Mouse (Mus musculus): ENCODE results near the gene Ceacam16. TPM values are rescaled to one million over a fixed set of nuclear protein-coding genes. Genes with fewer than 3 reads are reported as not detected.

Gene Ceacam16
- polyA plus RNA-seq, 1 experiment = not detected

- H3ac ChIP-seq (ENCODE audit: control insufficient read depth, insufficient read length, low read depth) = no peak overlapping the region
- H3K27me3 ChIP-seq (ENCODE audit: control insufficient read depth, insufficient read depth, insufficient read length) = no peaks in the 10 kb centered on the region
- no peaks in the 10 kb centered on the region for H3K79me2 ChIP-seq (ENCODE audit: control insufficient read depth, insufficient read depth)
- no peak overlapping the region for H3K4me3 ChIP-seq (ENCODE audit: insufficient read depth, poor library complexity, severe bottlenecking)
- no peak for TF ChIP-seq CEBPB (IDR thresholded peaks at IDR 0.05; ENCODE audit: low read depth)
- no peak for TF ChIP-seq FOSL1 (IDR thresholded peaks at IDR 0.05; ENCODE audit: insufficient read depth, low read length, poor library complexity, severe bottlenecking)
- TF ChIP-seq MAX (IDR thresholded peaks at IDR 0.05) = no peak
- no peak for TF ChIP-seq CTCF (IDR thresholded peaks at IDR 0.05; ENCODE audit: control insufficient read depth, insufficient read depth, insufficient read length)
- no peak for TF ChIP-seq USF1 (IDR thresholded peaks at IDR 0.05; ENCODE audit: low read depth)
- TF ChIP-seq MYOD1 (IDR thresholded peaks at IDR 0.05; ENCODE audit: control insufficient read depth, insufficient read length, low read depth) = no peak
- no peak for TF ChIP-seq MYOG (IDR thresholded peaks at IDR 0.05; ENCODE audit: control insufficient read depth, extremely low read depth, insufficient read length)
- no peaks in the 10 kb centered on the region for H3K36me3 ChIP-seq (ENCODE audit: control insufficient read depth, insufficient read depth)
- H3K79me3 ChIP-seq (ENCODE audit: low read depth) = no peaks in the 10 kb centered on the region
Measured at GRCm38 (mm10) chr7:19813579-19814122, 47.4 kb downstream of the Ceacam16 start.

- Histone ChIP-seq H3K36me3 (ENCODE audit: control insufficient read depth, insufficient read depth) (no peaks in the 10 kb centered on the region), H3K4me3 (ENCODE audit: insufficient read depth, poor library complexity, severe bottlenecking) (no peak overlapping the region), H3K27me3 (ENCODE audit: control insufficient read depth, insufficient read depth, insufficient read length) (no peaks in the 10 kb centered on the region), H3ac (ENCODE audit: control insufficient read depth, insufficient read length, low read depth) (no peak overlapping the region), H3K79me3 (ENCODE audit: low read depth) (no peaks in the 10 kb centered on the region), H3K79me2 (ENCODE audit: control insufficient read depth, insufficient read depth) (no peaks in the 10 kb centered on the region)
- TF ChIP-seq MYOG (IDR thresholded peaks at IDR 0.05; ENCODE audit: control insufficient read depth, extremely low read depth, insufficient read length) (no peak), CEBPB (IDR thresholded peaks at IDR 0.05; ENCODE audit: low read depth) (no peak), FOSL1 (IDR thresholded peaks at IDR 0.05; ENCODE audit: insufficient read depth, low read length, poor library complexity, severe bottlenecking) (no peak), USF1 (IDR thresholded peaks at IDR 0.05; ENCODE audit: low read depth) (no peak), MYOD1 (IDR thresholded peaks at IDR 0.05; ENCODE audit: control insufficient read depth, insufficient read length, low read depth) (no peak), CTCF (IDR thresholded peaks at IDR 0.05; ENCODE audit: control insufficient read depth, insufficient read depth, insufficient read length) (no peak), MAX (IDR thresholded peaks at IDR 0.05) (no peak)
Measured at GRCm38 (mm10) chr7:19813161-19813560, 47.9 kb downstream of the Ceacam16 start.

- no peak overlapping the region for H3ac ChIP-seq (ENCODE audit: control insufficient read depth, insufficient read length, low read depth)
- no peaks in the 10 kb centered on the region for H3K79me3 ChIP-seq (ENCODE audit: low read depth)
- no peaks in the 10 kb centered on the region for H3K36me3 ChIP-seq (ENCODE audit: control insufficient read depth, insufficient read depth)
- H3K4me3 ChIP-seq (ENCODE audit: insufficient read depth, poor library complexity, severe bottlenecking) = no peak overlapping the region
- TF ChIP-seq MYOD1 (IDR thresholded peaks at IDR 0.05; ENCODE audit: control insufficient read depth, insufficient read length, low read depth) = no peak
- TF ChIP-seq MAX (IDR thresholded peaks at IDR 0.05) = no peak
- no peak for TF ChIP-seq CTCF (IDR thresholded peaks at IDR 0.05; ENCODE audit: control insufficient read depth, insufficient read depth, insufficient read length)
- no peak for TF ChIP-seq MYOG (IDR thresholded peaks at IDR 0.05; ENCODE audit: control insufficient read depth, extremely low read depth, insufficient read length)
- no peak for TF ChIP-seq FOSL1 (IDR thresholded peaks at IDR 0.05; ENCODE audit: insufficient read depth, low read length, poor library complexity, severe bottlenecking)
- TF ChIP-seq USF1 (IDR thresholded peaks at IDR 0.05; ENCODE audit: low read depth) = no peak
- no peak for TF ChIP-seq CEBPB (IDR thresholded peaks at IDR 0.05; ENCODE audit: low read depth)
- H3K79me2 ChIP-seq (ENCODE audit: control insufficient read depth, insufficient read depth) = no peaks in the 10 kb centered on the region
- no peaks in the 10 kb centered on the region for H3K27me3 ChIP-seq (ENCODE audit: control insufficient read depth, insufficient read depth, insufficient read length)
Measured at GRCm38 (mm10) chr7:19811114-19811513, 50.0 kb downstream of the Ceacam16 start.

- Histone ChIP-seq H3K36me3 (ENCODE audit: control insufficient read depth, insufficient read depth) (no peaks in the 10 kb centered on the region), H3K27me3 (ENCODE audit: control insufficient read depth, insufficient read depth, insufficient read length) (no peaks in the 10 kb centered on the region), H3K79me2 (ENCODE audit: control insufficient read depth, insufficient read depth) (no peaks in the 10 kb centered on the region), H3K4me3 (ENCODE audit: insufficient read depth, poor library complexity, severe bottlenecking) (no peak overlapping the region), H3K79me3 (ENCODE audit: low read depth) (no peaks in the 10 kb centered on the region), H3ac (ENCODE audit: control insufficient read depth, insufficient read length, low read depth) (no peak overlapping the region)
- TF ChIP-seq USF1 (IDR thresholded peaks at IDR 0.05; ENCODE audit: low read depth) (no peak), MYOG (IDR thresholded peaks at IDR 0.05; ENCODE audit: control insufficient read depth, extremely low read depth, insufficient read length) (no peak), CTCF (IDR thresholded peaks at IDR 0.05; ENCODE audit: control insufficient read depth, insufficient read depth, insufficient read length) (no peak), FOSL1 (IDR thresholded peaks at IDR 0.05; ENCODE audit: insufficient read depth, low read length, poor library complexity, severe bottlenecking) (no peak), CEBPB (IDR thresholded peaks at IDR 0.05; ENCODE audit: low read depth) (no peak), MAX (IDR thresholded peaks at IDR 0.05) (no peak), MYOD1 (IDR thresholded peaks at IDR 0.05; ENCODE audit: control insufficient read depth, insufficient read length, low read depth) (no peak)
Measured at GRCm38 (mm10) chr7:19809369-19809768, 51.7 kb downstream of the Ceacam16 start.

- TF ChIP-seq MAX (IDR thresholded peaks at IDR 0.05) (no peak), CEBPB (IDR thresholded peaks at IDR 0.05; ENCODE audit: low read depth) (no peak), USF1 (IDR thresholded peaks at IDR 0.05; ENCODE audit: low read depth) (no peak), MYOG (IDR thresholded peaks at IDR 0.05; ENCODE audit: control insufficient read depth, extremely low read depth, insufficient read length) (no peak), MYOD1 (IDR thresholded peaks at IDR 0.05; ENCODE audit: control insufficient read depth, insufficient read length, low read depth) (no peak), CTCF (IDR thresholded peaks at IDR 0.05; ENCODE audit: control insufficient read depth, insufficient read depth, insufficient read length) (no peak), FOSL1 (IDR thresholded peaks at IDR 0.05; ENCODE audit: insufficient read depth, low read length, poor library complexity, severe bottlenecking) (no peak)
- H3K4me3 ChIP-seq (ENCODE audit: insufficient read depth, poor library complexity, severe bottlenecking) = no peak overlapping the region
- H3K79me2 ChIP-seq (ENCODE audit: control insufficient read depth, insufficient read depth) = no peaks in the 10 kb centered on the region
- H3K79me3 ChIP-seq (ENCODE audit: low read depth) = no peaks in the 10 kb centered on the region
- H3K36me3 ChIP-seq (ENCODE audit: control insufficient read depth, insufficient read depth) = no peaks in the 10 kb centered on the region
- no peaks in the 10 kb centered on the region for H3K27me3 ChIP-seq (ENCODE audit: control insufficient read depth, insufficient read depth, insufficient read length)
- no peak overlapping the region for H3ac ChIP-seq (ENCODE audit: control insufficient read depth, insufficient read length, low read depth)
Measured at GRCm38 (mm10) chr7:19806356-19806969, 54.6 kb downstream of the Ceacam16 start.
